Mouse (Mus musculus) layer of hippocampus, adult 9-11 months (tissue): ENCODE data around the gene C130026I21Rik.
"Not testable (repeated sequence)": the region's sequence is repeated elsewhere in the genome, so short reads cannot be mapped to it uniquely, and the experiment has no call there.

Experiments used
- DNase-seq: peaks from one replicate; pipeline ENCODE4 v3.0.0; 2022

The C130026I21Rik gene

DNA sequence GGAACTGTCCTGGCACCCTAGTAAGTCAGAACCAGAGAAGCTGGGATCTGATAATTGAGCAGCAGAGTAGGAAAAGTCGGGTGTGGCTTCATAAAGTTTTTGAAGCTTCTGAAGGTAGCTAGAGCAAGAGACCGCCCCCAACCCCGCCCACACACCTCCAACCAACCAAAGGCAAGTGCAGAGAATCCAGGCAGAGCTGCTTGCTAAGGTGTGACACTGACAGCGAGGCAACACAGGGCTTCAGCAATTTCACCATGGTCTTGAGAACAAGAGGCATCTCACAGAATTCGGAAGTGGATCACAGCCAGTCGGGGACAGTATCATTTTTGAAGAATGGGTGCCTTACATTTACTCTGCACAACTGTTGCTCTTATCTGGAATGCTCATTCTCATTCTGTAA is at the start of gene C130026I21Rik:
C130026I21Rik (minus strand) TSS at position 101 of the 400 bp plus-strand sequence.
- DNase-seq = not testable (repeated sequence)

DNA sequence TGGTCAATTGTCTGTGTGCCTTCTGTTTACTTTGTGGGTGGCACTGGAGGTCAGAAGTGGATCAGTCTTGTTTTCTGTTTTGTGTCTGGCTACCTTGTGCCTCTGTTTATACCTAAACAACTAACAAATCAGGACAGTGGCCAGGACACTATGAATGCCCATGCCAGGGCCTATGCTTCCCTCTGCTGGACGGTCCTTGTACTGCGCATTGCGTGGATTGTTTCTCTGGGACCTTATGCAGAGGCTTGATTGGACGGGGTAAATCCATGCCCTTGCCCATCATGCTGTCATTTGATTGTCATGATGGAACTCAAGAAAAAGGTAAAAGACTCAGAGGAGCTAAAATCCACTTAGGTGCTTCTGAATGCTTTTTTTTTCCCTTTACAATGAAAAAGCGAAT is 16.7 kb upstream of the C130026I21Rik start:
- peak; percentile 4 for DNase-seq

DNA sequence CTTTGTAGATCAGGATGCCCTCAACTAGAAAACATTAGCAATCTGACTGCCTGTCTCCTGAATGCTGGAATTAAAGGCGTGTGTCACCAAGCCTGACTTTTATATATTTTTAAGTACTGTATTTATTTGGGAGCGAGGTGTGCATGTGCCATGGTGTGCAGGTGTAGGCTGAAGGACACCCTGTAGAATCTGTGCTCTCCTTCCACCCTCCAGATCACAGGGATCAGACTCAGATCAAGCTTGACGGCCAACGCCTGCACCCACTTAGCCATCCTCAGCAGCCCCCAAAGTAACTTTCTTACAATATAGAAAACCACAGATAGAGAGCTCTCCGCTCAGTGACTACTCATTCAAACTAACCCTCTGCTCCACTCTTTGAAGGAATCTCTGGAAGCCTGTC is 6.1 kb upstream of the C130026I21Rik start:
- not testable (repeated sequence) for DNase-seq

DNA sequence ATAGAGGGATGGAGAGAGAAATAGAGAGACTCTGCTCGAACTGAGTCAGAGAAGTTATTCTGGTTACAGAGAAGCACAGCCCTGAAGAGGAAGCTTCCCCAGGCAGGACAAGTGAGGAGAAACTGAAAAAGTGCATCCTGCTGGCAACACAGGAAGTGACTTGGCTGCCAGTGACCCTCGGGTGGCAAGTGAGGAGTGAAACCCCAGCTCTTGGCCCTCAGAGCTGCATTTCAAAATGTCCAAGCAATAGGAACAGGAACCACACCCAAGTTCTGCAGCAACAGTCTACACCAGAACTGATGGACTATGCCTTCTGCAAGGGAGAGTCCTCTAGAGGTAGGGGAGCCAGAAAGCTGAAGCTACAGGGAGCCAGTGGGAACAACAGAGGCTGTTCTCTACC is 11.7 kb downstream of the C130026I21Rik start:
- DNase-seq = peak; percentile 35

DNA sequence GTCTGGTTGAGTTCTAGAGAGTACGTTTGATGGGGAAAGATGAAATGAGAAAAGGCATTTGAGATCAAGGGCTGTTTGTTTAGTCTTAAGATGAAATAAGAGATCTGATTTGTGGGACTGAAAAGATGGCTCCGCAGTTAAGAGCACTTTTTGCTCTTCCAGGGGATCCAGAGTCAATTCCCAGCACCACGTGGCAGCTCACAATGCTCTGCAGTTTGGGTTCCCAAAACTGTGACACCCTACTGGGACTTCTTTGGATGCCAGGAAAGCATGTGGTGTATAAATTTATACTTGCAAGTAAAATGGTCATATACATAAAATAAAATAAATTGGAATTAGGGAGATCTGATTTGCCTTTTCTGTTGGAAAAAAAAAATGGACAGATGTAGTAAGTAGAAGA is 15.1 kb downstream of the C130026I21Rik start:
- not testable (repeated sequence) for DNase-seq

DNA sequence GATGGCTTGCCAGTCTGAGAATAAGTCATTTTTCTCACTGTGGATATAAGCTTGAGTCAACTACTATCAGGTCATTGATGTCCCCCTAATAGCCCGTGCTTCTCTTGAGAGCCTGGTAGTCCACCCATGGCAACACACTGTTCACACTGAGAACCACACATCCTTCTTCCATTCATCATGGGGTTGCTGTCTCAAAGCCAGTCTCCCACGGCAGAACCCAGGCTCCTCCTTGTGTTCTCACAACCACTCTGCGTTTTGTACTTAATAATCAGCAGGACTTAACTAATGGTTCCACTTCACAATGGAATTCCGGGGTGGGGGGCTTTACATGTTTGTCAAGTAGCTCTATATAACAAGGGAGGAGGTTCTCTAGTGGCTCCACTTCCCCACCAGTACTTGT is 19.2 kb downstream of the C130026I21Rik start:
- DNase-seq = not testable (repeated sequence)

DNA sequence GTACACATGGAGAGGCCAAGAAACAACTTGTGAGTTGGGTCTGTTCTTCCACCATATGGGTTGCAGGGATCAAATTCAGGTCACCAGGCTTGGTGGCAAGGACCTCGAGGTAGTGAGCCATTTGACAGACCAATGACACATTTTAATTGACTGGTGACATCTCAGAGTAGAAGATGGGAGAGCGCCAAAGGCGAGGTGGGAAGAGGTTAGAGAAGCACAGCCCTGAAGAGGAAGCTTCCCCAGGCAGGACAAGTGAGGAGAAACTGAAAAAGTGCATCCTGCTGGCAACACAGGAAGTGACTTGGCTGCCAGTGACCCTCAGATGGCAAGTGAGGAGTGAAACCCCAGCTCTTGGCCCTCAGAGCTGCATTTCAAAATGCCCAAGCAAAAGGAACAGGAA is 21.4 kb downstream of the C130026I21Rik start:
- not testable (repeated sequence) for DNase-seq

DNA sequence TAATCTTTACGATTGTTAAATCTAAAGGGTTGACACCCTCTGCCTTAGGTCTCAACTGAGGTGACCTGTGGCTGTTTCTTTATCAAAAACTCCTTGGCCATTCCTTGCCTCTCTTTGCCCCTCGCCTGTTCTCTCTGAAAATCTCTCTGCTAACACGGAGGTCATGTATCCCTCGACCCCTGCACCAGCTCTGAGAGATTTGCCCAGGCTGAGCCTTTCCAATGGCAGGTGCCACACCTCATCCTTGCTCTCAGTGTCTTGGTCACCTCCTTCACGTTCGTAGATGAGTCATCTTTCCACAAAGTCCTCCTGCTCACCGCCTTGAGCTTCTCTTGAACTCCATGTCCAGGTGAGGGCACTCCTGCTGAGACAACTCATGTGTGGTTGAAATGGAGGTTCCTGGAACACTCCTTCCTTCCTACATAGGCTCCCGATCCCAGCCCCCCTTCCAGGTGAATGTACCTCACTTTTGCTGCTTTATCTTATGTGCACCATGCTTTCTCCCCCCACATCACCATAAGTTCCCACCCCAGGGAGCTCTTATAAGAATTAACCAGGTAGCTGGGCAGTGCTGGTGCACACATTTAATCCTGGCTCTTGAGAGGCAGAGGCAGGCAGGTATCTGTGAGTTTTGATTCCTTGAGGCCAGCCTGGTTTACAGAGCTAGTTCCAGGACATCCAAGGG is 23.4 kb downstream of the C130026I21Rik start:
- not testable (repeated sequence) for DNase-seq

DNA sequence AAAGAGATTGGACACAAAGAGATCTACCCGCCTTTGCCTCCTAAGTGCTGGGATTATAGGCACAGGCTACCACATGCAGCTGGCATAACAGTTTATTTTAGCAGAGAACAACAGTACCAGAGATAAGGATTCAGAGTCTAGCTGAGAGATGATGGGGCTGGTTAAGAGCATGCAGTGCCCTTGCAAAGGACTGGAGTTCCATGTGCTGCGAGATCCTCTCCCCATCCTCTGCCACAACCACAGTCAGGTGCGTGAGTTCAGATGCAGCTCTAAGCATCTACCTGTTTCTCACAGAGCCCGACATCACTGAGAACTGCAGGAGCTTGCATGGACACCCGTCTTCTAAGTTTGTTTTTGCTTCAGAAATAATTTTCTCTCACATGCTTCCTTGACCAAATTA is 24.1 kb downstream of the C130026I21Rik start:
- not testable (repeated sequence) for DNase-seq

DNA sequence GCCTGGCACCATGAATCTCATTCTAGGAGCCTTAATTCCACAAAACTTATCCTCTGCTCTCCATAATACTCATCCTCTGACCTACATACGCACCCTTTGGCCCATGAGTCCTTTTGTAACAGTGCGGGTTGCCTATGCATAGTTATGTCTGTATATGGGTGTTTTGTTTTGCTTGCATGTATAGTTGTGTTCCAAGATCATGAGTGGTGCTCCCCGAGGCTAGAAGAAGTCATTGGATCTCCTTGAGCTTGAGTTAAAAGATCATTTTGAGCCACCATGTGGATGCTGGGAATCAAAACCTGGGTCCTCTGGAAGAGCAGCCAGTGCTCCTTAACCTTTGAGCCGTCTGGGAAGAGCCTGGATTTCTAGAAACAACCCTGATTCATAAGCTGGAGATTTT is 25.4 kb downstream of the C130026I21Rik start:
- not testable (repeated sequence) for DNase-seq

DNA sequence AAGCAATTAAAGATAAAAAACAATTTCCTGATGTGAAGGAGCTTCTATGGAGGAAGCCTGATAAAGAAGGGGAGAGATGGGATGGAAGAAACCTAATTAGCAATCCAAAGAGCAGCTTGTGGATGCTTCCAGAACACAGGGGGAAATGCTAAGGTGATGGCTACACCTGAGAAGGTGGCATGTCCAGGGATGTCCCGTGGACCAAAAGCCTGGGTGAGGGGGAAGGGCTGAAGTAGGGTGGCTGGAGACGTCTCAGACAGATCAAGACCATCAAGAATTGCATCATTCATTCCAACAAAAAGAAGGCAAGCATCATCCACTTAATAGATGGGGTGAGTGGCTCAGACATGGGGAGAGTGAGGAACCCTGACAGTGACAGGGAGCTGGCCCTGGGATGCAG is 27.3 kb downstream of the C130026I21Rik start:
- not testable (repeated sequence) for DNase-seq

DNA sequence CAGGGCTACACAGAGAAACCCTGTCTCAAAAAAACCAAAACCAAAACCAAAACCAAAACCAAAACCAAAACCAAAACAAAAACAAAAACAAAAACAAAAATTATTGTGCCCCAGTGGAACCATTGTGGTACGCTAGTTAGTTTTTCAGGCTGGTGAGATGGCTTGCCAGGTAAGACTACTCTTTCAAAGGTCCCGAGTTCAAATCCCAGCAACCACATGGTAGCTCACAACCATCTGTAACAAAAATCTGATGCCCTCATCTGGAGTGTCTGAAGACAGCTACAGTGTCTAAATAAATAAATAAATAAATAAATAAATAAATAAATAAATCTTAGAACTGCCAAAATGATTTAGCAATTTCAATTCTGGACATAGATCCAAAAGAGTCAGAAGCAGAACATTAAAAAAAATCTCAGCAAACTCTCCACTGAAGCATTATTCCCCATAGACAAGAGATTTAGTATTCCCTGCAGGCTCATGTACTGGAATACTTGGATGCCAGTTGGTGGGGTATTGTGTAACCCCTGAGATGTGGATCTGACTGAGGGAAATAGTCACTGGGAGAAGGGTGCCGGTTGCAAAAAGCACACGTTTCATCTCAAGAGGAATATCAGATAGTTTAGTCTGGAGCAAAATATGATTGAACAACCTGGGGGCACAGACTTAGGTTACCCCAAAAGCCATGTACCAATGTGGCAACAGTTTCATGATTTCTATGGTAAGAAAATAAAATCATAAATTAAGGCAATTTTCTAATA is 31.2 kb downstream of the C130026I21Rik start:
- not testable (repeated sequence) for DNase-seq

DNA sequence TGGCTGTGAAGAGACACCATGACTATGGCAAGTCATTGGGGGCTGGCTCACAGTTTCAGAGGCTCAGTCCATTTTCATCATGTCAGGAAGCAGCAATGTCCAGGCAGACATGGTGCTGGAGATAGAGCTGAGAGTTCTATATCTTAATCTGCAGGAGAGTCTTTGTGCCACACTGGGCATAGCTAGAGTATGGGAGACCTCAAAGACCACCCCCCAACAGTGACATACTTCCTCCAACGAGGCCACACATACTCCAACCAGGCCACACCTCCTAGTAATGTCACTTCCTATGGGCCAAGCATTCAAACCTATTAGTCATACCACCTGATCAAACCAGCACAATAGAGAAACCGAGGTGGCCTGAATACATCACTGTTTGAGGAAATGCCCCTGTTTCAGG is 63.8 kb downstream of the C130026I21Rik start:
- DNase-seq = not testable (repeated sequence)

DNA sequence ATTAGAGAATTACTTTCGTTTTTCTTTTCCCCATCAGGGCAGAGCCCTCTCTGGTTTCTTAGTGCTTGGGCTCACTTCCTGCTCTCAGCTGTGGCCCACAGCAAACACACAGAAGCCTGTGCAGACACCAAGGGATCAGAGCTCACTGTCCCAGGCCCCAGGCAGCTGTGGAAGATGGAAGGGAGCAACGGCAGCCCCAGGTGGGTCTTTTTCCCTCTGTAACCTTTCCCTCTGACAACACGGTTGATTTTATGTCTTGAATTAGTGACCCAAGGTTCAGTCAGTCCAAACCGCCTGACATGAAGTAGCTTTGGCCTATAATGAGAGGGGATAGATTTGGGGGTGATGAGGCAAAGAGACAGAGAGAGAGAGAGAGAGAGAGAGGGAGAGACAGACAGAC is 70.8 kb downstream of the C130026I21Rik start:
- DNase-seq = not testable (repeated sequence)

DNA sequence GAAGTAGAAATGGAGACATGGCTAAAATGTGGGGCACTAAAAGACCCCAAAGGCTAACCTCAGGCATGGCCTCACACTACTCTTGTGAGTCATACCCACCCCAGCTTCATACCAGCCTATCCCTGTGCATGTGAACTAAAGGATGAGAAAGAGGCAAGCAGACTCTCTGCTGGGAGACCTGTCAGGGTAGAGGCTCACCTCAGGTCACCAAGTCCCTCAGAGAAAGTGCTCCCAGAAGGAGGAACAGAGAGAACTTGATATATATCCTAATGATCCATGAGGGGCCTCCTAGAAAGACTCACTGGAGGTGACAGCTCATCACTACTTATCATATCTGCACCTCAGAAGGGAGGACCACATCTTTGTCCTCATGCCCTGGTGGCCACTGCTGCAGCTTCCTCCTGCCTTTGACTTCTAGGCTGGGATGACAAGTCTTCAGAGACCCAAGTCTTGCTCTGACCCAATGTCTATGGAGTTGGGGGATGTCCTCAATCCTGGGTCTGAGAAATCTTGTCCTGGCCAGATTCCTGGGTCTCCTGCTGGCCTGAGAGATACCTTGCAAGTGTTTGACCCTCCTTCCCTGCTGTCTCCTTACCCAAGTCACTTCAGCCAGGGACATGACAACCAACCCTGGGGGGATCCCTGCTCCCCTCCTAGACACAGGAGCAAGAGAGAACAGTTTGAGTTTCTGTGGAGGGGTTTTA is 71.6 kb downstream of the C130026I21Rik start:
- DNase-seq = not testable (repeated sequence)

DNA sequence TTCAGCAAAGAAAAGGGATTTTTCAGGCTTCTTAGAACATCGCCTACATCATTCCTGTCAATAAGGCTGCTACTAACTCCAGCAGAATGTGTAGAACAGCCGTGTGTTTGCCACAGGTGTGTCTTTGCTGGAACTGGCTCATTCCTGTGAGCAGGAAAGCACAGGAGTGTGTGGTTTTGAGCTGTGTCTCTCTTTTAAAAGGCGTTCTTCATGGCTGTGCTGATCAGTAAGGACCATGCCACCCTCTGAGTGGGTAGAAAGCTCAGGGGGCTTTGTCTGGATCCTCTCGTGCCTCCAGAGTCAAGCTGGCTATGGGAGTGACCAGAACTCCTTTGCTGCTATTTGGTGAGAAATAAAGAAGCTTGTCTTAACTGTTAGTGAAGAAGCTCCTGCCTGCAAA is 73.6 kb downstream of the C130026I21Rik start:
- not testable (repeated sequence) for DNase-seq

DNA sequence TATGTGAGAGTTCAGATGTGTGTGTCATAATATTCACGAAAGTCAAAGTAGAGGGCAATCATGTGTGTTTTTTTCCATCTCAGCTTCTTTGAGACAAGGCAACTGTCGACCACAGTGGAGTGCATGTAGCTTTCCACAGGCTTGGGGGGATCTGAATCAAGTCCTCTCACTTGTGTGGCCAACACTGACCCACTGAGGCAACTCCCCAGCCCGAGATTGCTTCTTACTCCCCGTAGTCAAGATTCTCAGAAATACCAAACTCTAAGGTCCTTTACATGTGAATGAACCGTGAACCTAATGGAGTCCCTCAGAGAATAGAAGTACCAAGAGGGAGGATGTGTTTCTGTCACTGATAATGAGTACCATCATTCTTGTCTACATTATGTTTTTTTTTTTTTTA is 76.6 kb downstream of the C130026I21Rik start:
- DNase-seq = not testable (repeated sequence)

DNA sequence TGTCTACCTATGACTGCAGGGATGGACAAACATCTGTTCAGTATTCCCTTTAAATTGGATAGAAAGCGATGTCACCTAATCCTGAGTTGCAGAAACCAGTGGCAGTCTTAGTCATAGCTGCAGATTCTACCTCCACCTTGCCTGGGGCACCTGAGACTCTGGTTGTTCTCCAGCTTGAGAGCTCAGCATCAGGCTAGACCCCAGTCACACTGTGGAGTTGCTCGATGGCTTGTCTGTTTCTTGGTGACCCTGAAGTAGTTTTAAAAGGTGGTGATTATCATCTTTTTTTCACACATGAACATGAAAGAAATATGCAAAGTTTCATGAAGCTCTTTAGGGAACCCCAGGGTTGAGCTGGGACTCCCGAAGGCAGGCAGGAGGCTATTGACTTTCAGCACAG is 88.4 kb downstream of the C130026I21Rik start:
- DNase-seq = not testable (repeated sequence)

DNA sequence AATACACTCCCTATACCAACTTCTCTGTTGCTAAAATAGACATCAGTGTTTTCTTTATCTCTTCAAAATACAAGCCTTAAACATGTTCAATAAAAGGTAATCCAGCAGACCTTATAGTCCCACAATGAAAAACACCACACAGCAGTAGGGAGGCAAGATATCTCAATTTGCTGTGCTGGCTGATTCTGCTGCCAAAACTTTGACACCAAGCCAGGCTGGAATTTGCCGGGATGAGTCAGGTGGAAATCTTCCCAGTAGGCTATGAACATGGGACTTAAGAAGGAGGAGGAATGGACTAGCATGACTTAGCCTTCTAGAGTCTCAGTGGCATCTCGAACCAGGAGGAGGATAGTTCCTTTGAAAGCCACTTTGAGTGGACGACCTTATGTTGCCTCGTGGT is 91.4 kb downstream of the C130026I21Rik start:
- DNase-seq = not testable (repeated sequence)

DNA sequence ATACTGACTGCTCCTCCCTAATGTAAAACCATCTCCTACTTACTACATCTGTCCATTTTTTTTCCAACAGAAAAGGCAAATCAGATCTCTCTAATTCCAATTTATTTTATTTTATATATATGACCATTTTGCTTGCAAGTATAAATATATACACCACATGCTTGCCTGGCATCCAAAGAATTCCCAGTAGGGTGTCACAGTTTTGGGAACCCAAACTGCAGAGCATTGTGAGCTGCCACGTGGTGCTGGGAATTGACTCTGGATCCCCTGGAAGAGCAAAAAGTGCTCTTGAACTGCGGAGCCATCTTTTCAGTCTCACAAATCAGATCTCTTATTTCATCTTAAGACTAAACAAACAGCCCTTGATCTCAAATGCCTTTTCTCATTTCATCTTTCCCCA is 107.5 kb downstream of the C130026I21Rik start:
- DNase-seq = not testable (repeated sequence)

DNA sequence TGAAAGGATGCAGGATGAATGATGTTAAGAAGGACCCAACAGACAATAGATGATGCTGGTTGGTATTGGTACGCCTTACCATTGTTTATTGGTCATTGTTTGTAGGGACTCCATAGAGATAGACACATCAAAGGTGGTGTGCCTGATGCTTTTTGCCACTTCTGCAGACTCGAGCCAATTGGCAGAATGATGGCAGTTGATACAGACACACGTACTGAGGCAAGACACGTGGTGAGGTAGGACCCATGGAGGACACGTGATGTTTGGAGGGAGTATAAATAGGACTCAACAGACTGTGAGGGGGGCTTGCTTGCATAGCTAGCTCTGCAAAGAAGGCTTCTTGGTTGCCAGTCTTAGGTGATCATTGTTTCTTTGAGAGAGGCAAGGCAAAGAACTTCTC is 115.2 kb downstream of the C130026I21Rik start:
- DNase-seq = not testable (repeated sequence)

DNA sequence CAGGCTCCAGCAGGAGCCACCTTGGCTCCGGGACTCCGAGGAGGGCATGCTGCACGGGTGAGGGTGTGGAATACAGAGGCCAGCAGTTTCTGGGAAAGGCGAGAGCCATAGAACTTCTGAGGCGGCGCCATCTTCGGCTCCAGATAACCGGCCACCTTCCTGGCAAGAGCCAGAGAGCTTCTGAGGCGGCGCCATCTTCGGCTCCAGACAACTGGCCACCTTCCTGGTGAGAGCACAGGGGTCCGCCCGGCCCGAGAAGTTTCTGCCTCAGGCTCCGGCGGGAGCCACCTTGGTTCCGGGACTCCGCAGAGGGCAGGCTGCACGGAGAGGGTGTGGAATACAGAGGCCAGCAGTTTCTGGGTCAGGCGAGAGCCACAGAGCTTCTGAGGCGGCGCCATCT is 136.7 kb downstream of the C130026I21Rik start:
- not testable (repeated sequence) for DNase-seq

DNA sequence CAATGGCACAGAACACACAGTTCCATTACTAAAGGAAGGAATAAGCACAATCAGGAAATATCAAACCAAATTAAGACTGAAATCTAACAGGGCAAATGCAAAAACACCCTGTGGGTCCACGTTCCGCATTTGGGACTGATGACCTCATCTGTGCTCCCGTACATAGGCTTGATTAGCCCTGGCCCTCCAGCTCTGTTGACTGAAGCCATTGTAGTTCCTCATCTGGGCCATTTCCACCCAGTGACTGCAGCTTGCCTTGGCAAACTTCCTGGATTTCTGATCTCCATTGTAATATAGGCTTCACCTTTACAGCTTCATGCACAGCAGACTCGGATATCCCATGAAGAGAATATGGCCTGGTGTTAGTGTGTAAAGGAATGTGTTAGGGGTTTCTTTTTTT is 148.5 kb downstream of the C130026I21Rik start:
- not testable (repeated sequence) for DNase-seq
